Mouse (Mus musculus) hematopoietic stem cell, adult 5-6 weeks (primary cell): Measurements from ENCODE around the gene Ankrd24. TPM values are rescaled to one million over a fixed set of nuclear protein-coding genes. Genes with fewer than 3 reads are reported as not detected.

ENCODE experiments used
- total RNA-seq: library from RNA; stranded (forward); fragments of 172-1452, 232-1000 nt; gene quantifications from 2 replicates; pipeline ENCODE4 v1.2.3, GENCODE M21; 2017

The Ankrd24 gene
- total RNA-seq, 1 experiment from 2014 or later, result 3.5 TPM

Other genes with a start within 250 kb of the Ankrd24 start
- gene Dohh, start 244.1 kb upstream of the Ankrd24 start, total RNA-seq, result 13.2 and 15.3 TPM in 2 replicates
- gene Gm48551, start 244.1 kb upstream of the Ankrd24 start, total RNA-seq, result 6.9 TPM in 1 of 2 replicates, not detected in the other
- not detected in 2 replicates for gene Gm48552, start 239.5 kb upstream of the Ankrd24 start, total RNA-seq
- 17.4 and 20.4 TPM in 2 replicates for gene Smim24, start 235.5 kb upstream of the Ankrd24 start, total RNA-seq
- 10.8 and 12.1 TPM in 2 replicates for gene Nfic, start 172.9 kb upstream of the Ankrd24 start, total RNA-seq
- 0.60 TPM in 1 of 2 replicates, not detected in the other for gene Celf5, start 145.8 kb upstream of the Ankrd24 start, total RNA-seq
- gene Ncln, start 132.1 kb upstream of the Ankrd24 start, total RNA-seq, result 39.1 and 41.4 TPM in 2 replicates
- gene S1pr4, start 128.4 kb upstream of the Ankrd24 start, total RNA-seq, result 14.0 and 21.4 TPM in 2 replicates
- 25.3 and 40.2 TPM in 2 replicates for gene Gna15, start 104.3 kb upstream of the Ankrd24 start, total RNA-seq
- 5.6 and 5.8 TPM in 2 replicates for gene Gna11, start 83.3 kb upstream of the Ankrd24 start, total RNA-seq
- gene Aes, start 69.1 kb upstream of the Ankrd24 start, total RNA-seq, result 204 and 238 TPM in 2 replicates
- gene Tle2, start 54.0 kb upstream of the Ankrd24 start, total RNA-seq, result 11.2 and 11.8 TPM in 2 replicates
- 22.9 and 47.4 TPM in 2 replicates for gene Tle6, start 27.5 kb upstream of the Ankrd24 start, total RNA-seq
- 2.9 and 3.5 TPM in 2 replicates for gene BC025920, start 22.3 kb upstream of the Ankrd24 start, total RNA-seq
- gene Sirt6, start 743 bp upstream of the Ankrd24 start, total RNA-seq, result 2.8 and 3.1 TPM in 2 replicates
- 5.6 and 9.9 TPM in 2 replicates for gene Gm10778, start 20.5 kb downstream of the Ankrd24 start, total RNA-seq
- 15.7 and 22.4 TPM in 2 replicates for gene Zfp433, start 76.3 kb downstream of the Ankrd24 start, total RNA-seq
- 0.30 and 5.7 TPM in 2 replicates for gene Gm3055, start 142.6 kb downstream of the Ankrd24 start, total RNA-seq
- gene Gm4767, start 183.6 kb downstream of the Ankrd24 start, total RNA-seq, result 2.4 TPM in 1 of 2 replicates, not detected in the other
- gene Gm32687, start 235.4 kb downstream of the Ankrd24 start, total RNA-seq, result 3.4 and 12.8 TPM in 2 replicates